Mouse (Mus musculus): ENCODE data around the gene Rimbp3.

DNA sequence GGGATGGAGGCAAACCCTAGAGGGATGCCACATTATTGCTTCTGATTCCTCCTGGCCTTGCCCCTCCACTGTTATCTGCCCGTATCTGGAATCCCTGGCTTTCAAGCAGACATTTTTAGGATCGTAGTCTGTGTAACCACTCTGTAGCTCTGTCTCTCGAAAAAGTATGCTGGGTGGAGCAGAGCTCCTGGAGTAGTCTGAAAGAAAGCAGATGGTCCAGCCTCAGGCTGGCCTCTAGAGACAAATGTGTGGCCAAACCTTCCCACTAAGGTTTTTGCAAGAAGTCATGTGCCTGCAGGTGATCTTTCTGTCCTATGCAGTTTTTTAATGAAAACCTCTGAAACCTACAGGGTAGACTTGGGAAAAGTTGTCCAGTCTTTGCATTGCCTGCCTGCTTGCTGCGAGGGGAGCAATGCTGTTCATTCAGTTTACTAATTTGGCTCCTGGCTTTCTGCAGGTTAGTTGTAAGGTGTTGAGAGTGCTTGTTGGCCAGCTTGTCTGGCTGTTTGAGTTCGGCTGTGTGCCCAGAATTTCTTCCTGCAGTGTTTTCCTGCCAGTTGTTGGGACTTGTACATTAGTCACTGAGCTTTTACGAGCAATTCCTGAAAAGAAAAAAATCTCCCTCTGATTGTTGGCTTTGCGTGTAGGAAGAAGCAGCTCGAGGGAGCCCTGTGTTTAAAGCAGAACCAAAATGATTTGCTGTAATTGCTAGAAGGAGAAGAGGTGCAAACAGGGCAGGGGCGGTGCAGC is 26.7 kb downstream of the Rimbp3 start:
- TF ChIP-seq EP300 (IDR thresholded peaks at IDR 0.05; ENCODE audit: low read depth in 1 of 2, low read length in 2 of 2), result no peak
- TF ChIP-seq CTCF (IDR thresholded peaks at IDR 0.05 in 2 of 3, conservative IDR thresholded peaks at IDR 0.05 in 1 of 3; ENCODE audit: control insufficient read depth in 1 of 3, insufficient read depth in 1 of 3, low read depth in 2 of 3, low read length in 3 of 3, poor library complexity in 1 of 3, severe bottlenecking in 1 of 3), result no peak
- no peak for TF ChIP-seq NELFE (IDR thresholded peaks at IDR 0.05; ENCODE audit: low read depth, low read length)
- TF ChIP-seq MEF2A (IDR thresholded peaks at IDR 0.05; ENCODE audit: extremely low read depth, insufficient replicate concordance, low read depth, low read length, poor library complexity, severe bottlenecking), result no peak
- TF ChIP-seq POLR2A (IDR thresholded peaks at IDR 0.05; ENCODE audit: control insufficient read depth in 1 of 2, insufficient read depth in 1 of 2, low read depth in 1 of 2, low read length in 2 of 2, poor library complexity in 1 of 2), result no peak
- TF ChIP-seq BHLHE40 (IDR thresholded peaks at IDR 0.05; ENCODE audit: borderline replicate concordance, low read depth, low read length), result no peak
- no peak for TF ChIP-seq ELF1 (IDR thresholded peaks at IDR 0.05; ENCODE audit: low read depth, low read length)
- TF ChIP-seq E2F4 (IDR thresholded peaks at IDR 0.05; ENCODE audit: borderline replicate concordance, low read depth, low read length), result no peak
- no peak for TF ChIP-seq RAD21 (IDR thresholded peaks at IDR 0.05; ENCODE audit: low read depth, low read length)
- no peak for TF ChIP-seq SMC3 (IDR thresholded peaks at IDR 0.05; ENCODE audit: low read depth, low read length)
